Mouse (Mus musculus): ENCODE measurements around the gene Eif4e. TPM values are rescaled to one million over a fixed set of nuclear protein-coding genes. Genes with fewer than 3 reads are reported as not detected.

Eif4e gene
- total RNA-seq, 2 experiments from 2014 or later: 121 TPM

- intact Hi-C loops (cut with DNase I): loop anchor here (2.0 to 10.0 kb wide), 2 partner anchors 62 to 346 kb away; no protein-coding TSS in a partner anchor
Measured at GRCm38 (mm10) chr3:138558529-138558928, 32.5 kb downstream of the Eif4e start.

GRCm38 (mm10) chr3:138560242-138560641 is 34.3 kb downstream of the Eif4e start:
- DNase-seq: no peak
- intact Hi-C loops (cut with DNase I): no loop called here

More at GRCm38 (mm10) chr3:138558529-138558928, 32.5 kb downstream of the Eif4e start:
- DNase-seq: no peak

- no peak for DNase-seq
- intact Hi-C loops (cut with DNase I): no loop called here
Measured at GRCm38 (mm10) chr3:138560886-138561285, 34.9 kb downstream of the Eif4e start.

- intact Hi-C loops (cut with DNase I): no loop called here
- DNase-seq: no peak
Measured at GRCm38 (mm10) chr3:138578867-138579266, 52.9 kb downstream of the Eif4e start.

GRCm38 (mm10) chr3:138586213-138586612 is 60.2 kb downstream of the Eif4e start:
- no peak for DNase-seq
- intact Hi-C loops (cut with DNase I): no loop called here

- no peak for DNase-seq
- intact Hi-C loops (cut with DNase I): no loop called here
Measured at GRCm38 (mm10) chr3:138587137-138587536, 61.2 kb downstream of the Eif4e start.

- intact Hi-C loops (cut with DNase I): no loop called here
- peak in 1 of 2 experiments; percentile 24 for DNase-seq
Measured at GRCm38 (mm10) chr3:138588001-138588400, 62.0 kb downstream of the Eif4e start.

GRCm38 (mm10) chr3:138591002-138591401 is 65.0 kb downstream of the Eif4e start:
- intact Hi-C loops (cut with DNase I): no loop called here
- no peak for DNase-seq

- no peak for DNase-seq
- intact Hi-C loops (cut with DNase I): no loop called here
Measured at GRCm38 (mm10) chr3:138591806-138592365, 65.9 kb downstream of the Eif4e start.

GRCm38 (mm10) chr3:138593131-138593530 is 67.2 kb downstream of the Eif4e start:
- intact Hi-C loops (cut with DNase I): no loop called here
- no peak for DNase-seq

- intact Hi-C loops (cut with DNase I): no loop called here
Measured at GRCm38 (mm10) chr3:138593911-138594310, 67.9 kb downstream of the Eif4e start.

GRCm38 (mm10) chr3:138601076-138601475 is 75.1 kb downstream of the Eif4e start:
- intact Hi-C loops (cut with DNase I): no loop called here
- no peak for DNase-seq

More at GRCm38 (mm10) chr3:138593911-138594310, 67.9 kb downstream of the Eif4e start:
- DNase-seq: no peak

- intact Hi-C loops (cut with DNase I): no loop called here
- DNase-seq: no peak
Measured at GRCm38 (mm10) chr3:138605132-138605531, 79.2 kb downstream of the Eif4e start.

- no peak for DNase-seq
- intact Hi-C loops (cut with DNase I): no loop called here
Measured at GRCm38 (mm10) chr3:138608665-138609064, 82.7 kb downstream of the Eif4e start.

Small RNAs within 50 kb of the gene (microRNA-seq; reads per million reads assigned to microRNA genes)
- gene Mir1956: 0 reads per million in 2 experiments

Other genes starting within 250 kb of the Eif4e start
- not detected for gene Adh6a, start 212.9 kb upstream of the Eif4e start, total RNA-seq (2021)
- gene Adh6b, start 184.4 kb upstream of the Eif4e start, total RNA-seq (2021): not detected
- not detected for gene Adh4, start 110.7 kb upstream of the Eif4e start, total RNA-seq (2021)
- gene Adh5, start 83.1 kb upstream of the Eif4e start, total RNA-seq (2021): 10 to 100 TPM; 49.0 to 60.3 TPM
- 10 to 100 TPM; 43.6 to 44.5 TPM for gene Metap1, start 36.7 kb upstream of the Eif4e start, total RNA-seq (2021)
- 1 to 10 TPM; 3.0 to 4.8 TPM for gene Tspan5, start 216.0 kb downstream of the Eif4e start, total RNA-seq (2021)

All from gastrocnemius, postnatal 36 days (tissue).